Mouse (Mus musculus) erythroblast, embryonic 14.5 days (primary cell): ENCODE results near the gene Nckap5.

ENCODE experiments used
- GATA1 ChIP-seq: IDR thresholded peaks from 2 replicates; pipeline ENCODE4 v1.6.1; 2012; ENCODE audit warnings: low read length, inconsistent platforms, mixed read lengths
- TAL1 ChIP-seq: IDR thresholded peaks from 3 replicates; pipeline ENCODE4 v1.6.1; 2012; ENCODE audit warnings: low read length, inconsistent platforms, mixed read lengths

DNA sequence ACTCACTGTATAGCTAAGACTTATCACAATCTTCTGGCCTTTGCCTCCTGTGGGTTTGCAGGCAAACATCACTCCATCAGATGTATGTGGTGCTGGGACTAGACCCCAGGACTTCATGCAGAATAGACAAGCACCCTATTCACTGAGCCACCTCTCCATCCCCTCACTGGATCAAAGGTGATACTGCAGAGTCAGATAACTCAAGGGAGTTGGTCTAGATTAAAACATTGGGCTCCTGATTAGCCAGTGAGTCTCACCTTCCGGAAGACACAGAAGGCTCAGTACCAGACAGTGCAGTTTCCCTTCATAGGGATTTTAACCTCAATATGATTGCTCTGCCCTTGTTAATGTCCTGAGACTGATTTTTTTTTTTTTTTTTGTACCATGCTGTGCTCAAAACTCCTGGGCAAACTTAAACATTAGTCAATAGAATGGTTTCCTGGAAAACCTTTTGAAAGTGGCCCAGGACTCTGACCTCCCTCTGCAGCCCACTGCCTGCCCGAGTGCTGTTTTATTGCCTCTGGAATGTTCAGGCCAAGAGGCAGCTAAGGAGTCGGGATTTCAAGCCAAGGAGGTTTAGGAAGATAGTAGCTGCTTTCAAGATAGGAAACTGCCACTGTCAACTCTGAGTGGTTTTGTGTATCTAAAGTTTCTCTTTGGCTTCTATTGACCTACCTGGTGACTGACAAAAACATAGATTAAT is 315.4 kb downstream of the Nckap5 start:
- TF ChIP-seq GATA1 (no peak), TAL1 (no peak)
